Mouse (Mus musculus): ENCODE measurements at regions not wholly inside any gene's neighbourhood (a gene's known extent, or its start where the extent isn't known, plus 50 kb on each side); places are given as distances from the start of the nearest gene placed in this dataset.

- no peak for ATAC-seq (ENCODE audit: insufficient read depth)
- WGBS (ENCODE audit: insufficient replicate concordance), result 79% methylated on average over 3 of the region's 3 CpGs
- no peaks in the 10 kb centered on the region for H3K4me1 ChIP-seq (replicated peaks)
- H3K27ac ChIP-seq (replicated peaks), result no peak overlapping the region
- no peaks in the 10 kb centered on the region for H3K27me3 ChIP-seq
- H3K36me3 ChIP-seq (replicated peaks), result no peaks in the 10 kb centered on the region
- no peak overlapping the region for H3K4me2 ChIP-seq
- no peak overlapping the region for H3K9ac ChIP-seq
- no peaks in the 10 kb centered on the region for H3K9me3 ChIP-seq (replicated peaks)
- no peak overlapping the region for H3K4me3 ChIP-seq (replicated peaks)
Measured at GRCm38 (mm10) chr3:149239664-149240063, 249.3 kb upstream of the Adgrl2 start.

- no peaks in the 10 kb centered on the region for H3K4me1 ChIP-seq (replicated peaks)
- no peak overlapping the region for H3K4me2 ChIP-seq
- no peak overlapping the region for H3K27ac ChIP-seq (replicated peaks)
- H3K9ac ChIP-seq, result no peak overlapping the region
- WGBS (ENCODE audit: insufficient replicate concordance), result 59% methylated on average over 5 of the region's 5 CpGs
- H3K9me3 ChIP-seq (replicated peaks), result no peaks in the 10 kb centered on the region
- no peak overlapping the region for H3K4me3 ChIP-seq (replicated peaks)
- H3K27me3 ChIP-seq, result no peaks in the 10 kb centered on the region
- no peaks in the 10 kb centered on the region for H3K36me3 ChIP-seq (replicated peaks)
- ATAC-seq (ENCODE audit: insufficient read depth), result no peak
Measured at GRCm38 (mm10) chr3:149238076-149238475, 247.7 kb upstream of the Adgrl2 start.

GRCm38 (mm10) chr3:149235183-149235582, 244.8 kb upstream of the Adgrl2 start:
- no peak for ATAC-seq (ENCODE audit: insufficient read depth)
- Histone ChIP-seq H3K27ac (replicated peaks) (no peak overlapping the region), H3K36me3 (replicated peaks) (no peaks in the 10 kb centered on the region)

GRCm38 (mm10) chr3:149233691-149234131, 243.4 kb upstream of the Adgrl2 start:
- H3K9me3 ChIP-seq (replicated peaks), result no peaks in the 10 kb centered on the region
- H3K4me1 ChIP-seq (replicated peaks), result no peaks in the 10 kb centered on the region
- no peak overlapping the region for H3K27ac ChIP-seq (replicated peaks)
- H3K9ac ChIP-seq, result no peak overlapping the region
- no peak for ATAC-seq (ENCODE audit: insufficient read depth)
- no peaks in the 10 kb centered on the region for H3K27me3 ChIP-seq
- H3K36me3 ChIP-seq (replicated peaks), result no peaks in the 10 kb centered on the region
- WGBS (ENCODE audit: insufficient replicate concordance), result 72% methylated on average over 8 of the region's 8 CpGs
- H3K4me2 ChIP-seq, result no peak overlapping the region
- no peak overlapping the region for H3K4me3 ChIP-seq (replicated peaks)

More at GRCm38 (mm10) chr3:149235183-149235582, 244.8 kb upstream of the Adgrl2 start:
- Histone ChIP-seq H3K9ac (no peak overlapping the region), H3K9me3 (replicated peaks) (no peaks in the 10 kb centered on the region), H3K4me3 (replicated peaks) (no peak overlapping the region), H3K27me3 (no peaks in the 10 kb centered on the region), H3K4me2 (no peak overlapping the region), H3K4me1 (replicated peaks) (no peaks in the 10 kb centered on the region)
- WGBS (ENCODE audit: insufficient replicate concordance), result 73% methylated on average over 3 of the region's 3 CpGs

GRCm38 (mm10) chr3:149233191-149233641, 242.9 kb upstream of the Adgrl2 start:
- Histone ChIP-seq H3K9ac (no peak overlapping the region), H3K4me1 (replicated peaks) (no peaks in the 10 kb centered on the region), H3K27me3 (no peaks in the 10 kb centered on the region), H3K9me3 (replicated peaks) (no peaks in the 10 kb centered on the region), H3K4me2 (no peak overlapping the region), H3K36me3 (replicated peaks) (no peaks in the 10 kb centered on the region), H3K27ac (replicated peaks) (no peak overlapping the region), H3K4me3 (replicated peaks) (no peak overlapping the region)
- WGBS (ENCODE audit: insufficient replicate concordance), result 71% methylated on average over 7 of the region's 7 CpGs
- ATAC-seq (ENCODE audit: insufficient read depth), result no peak

- no peak overlapping the region for H3K4me2 ChIP-seq
- no peaks in the 10 kb centered on the region for H3K4me1 ChIP-seq (replicated peaks)
- WGBS (ENCODE audit: insufficient replicate concordance), result 55% methylated on average over 3 of the region's 3 CpGs
- H3K9ac ChIP-seq, result no peak overlapping the region
- no peak for ATAC-seq (ENCODE audit: insufficient read depth)
- H3K4me3 ChIP-seq (replicated peaks), result no peak overlapping the region
- H3K27ac ChIP-seq (replicated peaks), result no peak overlapping the region
- H3K27me3 ChIP-seq, result no peaks in the 10 kb centered on the region
- no peaks in the 10 kb centered on the region for H3K9me3 ChIP-seq (replicated peaks)
- no peaks in the 10 kb centered on the region for H3K36me3 ChIP-seq (replicated peaks)
Measured at GRCm38 (mm10) chr3:149231346-149231745, 241.0 kb upstream of the Adgrl2 start.

GRCm38 (mm10) chr3:149227556-149227955, 237.2 kb upstream of the Adgrl2 start:
- WGBS (ENCODE audit: insufficient replicate concordance), result 57% methylated on average over 5 of the region's 5 CpGs
- ATAC-seq (ENCODE audit: insufficient read depth), result no peak
- Histone ChIP-seq H3K27me3 (no peaks in the 10 kb centered on the region), H3K36me3 (replicated peaks) (no peaks in the 10 kb centered on the region), H3K4me1 (replicated peaks) (0 out of 2 replicates have a peak, but pooled peaks cover 5% of the 10 kb centered on the region), H3K9me3 (replicated peaks) (no peaks in the 10 kb centered on the region), H3K4me2 (no peak overlapping the region), H3K4me3 (replicated peaks) (no peak overlapping the region), H3K27ac (replicated peaks) (no peak overlapping the region), H3K9ac (no peak overlapping the region)

- Histone ChIP-seq H3K27ac (replicated peaks) (no peak overlapping the region), H3K9ac (no peak overlapping the region), H3K36me3 (replicated peaks) (no peaks in the 10 kb centered on the region), H3K4me1 (replicated peaks) (0 out of 2 replicates have a peak, but pooled peaks cover 5% of the 10 kb centered on the region), H3K4me3 (replicated peaks) (no peak overlapping the region), H3K9me3 (replicated peaks) (no peaks in the 10 kb centered on the region), H3K27me3 (no peaks in the 10 kb centered on the region), H3K4me2 (no peak overlapping the region)
- ATAC-seq (ENCODE audit: insufficient read depth), result peak; percentile 51; the same call in 1 of the 2 replicates
- WGBS (ENCODE audit: insufficient replicate concordance), result 15% methylated on average over 4 of the region's 4 CpGs
Measured at GRCm38 (mm10) chr3:149226723-149227122, 236.4 kb upstream of the Adgrl2 start.

- Histone ChIP-seq H3K4me3 (replicated peaks) (no peak overlapping the region), H3K27me3 (no peaks in the 10 kb centered on the region), H3K27ac (replicated peaks) (no peak overlapping the region), H3K9ac (no peak overlapping the region), H3K4me1 (replicated peaks) (0 out of 2 replicates have a peak, but pooled peaks cover 5% of the 10 kb centered on the region), H3K4me2 (peak overlapping the region; percentile 41), H3K9me3 (replicated peaks) (no peaks in the 10 kb centered on the region), H3K36me3 (replicated peaks) (no peaks in the 10 kb centered on the region)
- ATAC-seq (ENCODE audit: insufficient read depth), result peak; percentile 72
- 23% methylated on average over 17 of the region's 17 CpGs for WGBS (ENCODE audit: insufficient replicate concordance)
Measured at GRCm38 (mm10) chr3:149225684-149226083, 235.3 kb upstream of the Adgrl2 start.

GRCm38 (mm10) chr3:149224271-149224670, 233.9 kb upstream of the Adgrl2 start:
- H3K4me2 ChIP-seq, result no peak overlapping the region
- H3K27ac ChIP-seq (replicated peaks), result no peak overlapping the region
- H3K9ac ChIP-seq, result no peak overlapping the region
- 76% methylated on average over 4 of the region's 4 CpGs for WGBS (ENCODE audit: insufficient replicate concordance)
- no peak for ATAC-seq (ENCODE audit: insufficient read depth)
- H3K27me3 ChIP-seq, result no peaks in the 10 kb centered on the region
- H3K9me3 ChIP-seq (replicated peaks), result no peaks in the 10 kb centered on the region
- H3K4me3 ChIP-seq (replicated peaks), result no peak overlapping the region
- no peaks in the 10 kb centered on the region for H3K36me3 ChIP-seq (replicated peaks)
- 0 out of 2 replicates have a peak, but pooled peaks cover 5% of the 10 kb centered on the region for H3K4me1 ChIP-seq (replicated peaks)

GRCm38 (mm10) chr3:149223776-149224175, 233.4 kb upstream of the Adgrl2 start:
- 54% methylated on average over 5 of the region's 5 CpGs for WGBS (ENCODE audit: insufficient replicate concordance)
- ATAC-seq (ENCODE audit: insufficient read depth), result no peak

GRCm38 (mm10) chr3:149220958-149221357, 230.6 kb upstream of the Adgrl2 start:
- Histone ChIP-seq H3K27me3 (no peaks in the 10 kb centered on the region), H3K36me3 (replicated peaks) (no peaks in the 10 kb centered on the region), H3K9me3 (replicated peaks) (no peaks in the 10 kb centered on the region), H3K27ac (replicated peaks) (no peak overlapping the region), H3K4me2 (no peak overlapping the region), H3K4me3 (replicated peaks) (no peak overlapping the region), H3K4me1 (replicated peaks) (peaks cover 5% of the 10 kb centered on the region; the same call in 1 of the 2 replicates), H3K9ac (no peak overlapping the region)
- WGBS (ENCODE audit: insufficient replicate concordance), result 33% methylated on average over 4 of the region's 4 CpGs
- no peak for ATAC-seq (ENCODE audit: insufficient read depth)

More at GRCm38 (mm10) chr3:149223776-149224175, 233.4 kb upstream of the Adgrl2 start:
- Histone ChIP-seq H3K9me3 (replicated peaks) (no peaks in the 10 kb centered on the region), H3K9ac (no peak overlapping the region), H3K27ac (replicated peaks) (no peak overlapping the region), H3K4me1 (replicated peaks) (0 out of 2 replicates have a peak, but pooled peaks cover 5% of the 10 kb centered on the region), H3K27me3 (no peaks in the 10 kb centered on the region), H3K36me3 (replicated peaks) (no peaks in the 10 kb centered on the region), H3K4me3 (replicated peaks) (no peak overlapping the region), H3K4me2 (no peak overlapping the region)
